Mouse (Mus musculus) E14TG2a.4 (cell line): ENCODE measurements at regions not wholly inside any gene's neighbourhood (a gene's known extent, or its start where the extent isn't known, plus 50 kb on each side); places are given as distances from the start of the nearest gene placed in this dataset.

ENCODE experiments used
- CTCF ChIP-seq: conservative IDR thresholded peaks from 2 replicates; pipeline ENCODE4 v1.5.1; 2014; ENCODE audit warnings: low read length
- POU5F1 ChIP-seq: IDR thresholded peaks from 2 replicates; pipeline ENCODE4 v1.6.1; 2014; ENCODE audit warnings: low read length, borderline replicate concordance

GRCm38 (mm10) chr15:51131017-51131416 lies 2753.7 kb upstream of the Gm7489 start:
- TF ChIP-seq CTCF (no peak), POU5F1 (no peak)
